Mouse (Mus musculus): Measurements from ENCODE around the gene Gm20403. TPM values are rescaled to one million over a fixed set of nuclear protein-coding genes. Genes with fewer than 3 reads are reported as not detected.
"Not testable (repeated sequence)": the region's sequence is repeated elsewhere in the genome, so short reads cannot be mapped to it uniquely, and the experiment has no call there.

Gm20403 gene
- polyA plus RNA-seq, 1 experiment from 2014 or later, result not detected

- 72% methylated on average over 1 of the region's 1 CpGs for WGBS
- no peaks in the 10 kb centered on the region for H3K36me3 ChIP-seq (ENCODE audit: control insufficient read depth, insufficient read depth, low read length)
- no peak for DNase-seq (ENCODE audit: low spot score, missing footprints)
Observed at GRCm38 (mm10) chr12:55013031-55013430, 26.7 kb upstream of the Gm20403 start.

GRCm38 (mm10) chr12:55007361-55008008 lies 21.2 kb upstream of the Gm20403 start:
- DNase-seq (ENCODE audit: low spot score, missing footprints), result no peak
- 92% methylated on average over 14 of the region's 14 CpGs for WGBS

More at GRCm38 (mm10) chr12:55013031-55013430, 26.7 kb upstream of the Gm20403 start:
- no peaks in the 10 kb centered on the region for H3K27me3 ChIP-seq (ENCODE audit: control insufficient read depth, insufficient read depth, low read length)
- no peak overlapping the region for H3K4me2 ChIP-seq
- no peaks in the 10 kb centered on the region for H3K4me1 ChIP-seq (ENCODE audit: control insufficient read depth, insufficient read depth, low read length)
- no peak overlapping the region for H3K9ac ChIP-seq (ENCODE audit: low read length)
- H3K9me3 ChIP-seq (ENCODE audit: control insufficient read depth, low read length), result no peaks in the 10 kb centered on the region
- no peak overlapping the region for H3K27ac ChIP-seq (ENCODE audit: low read depth, low read length)
- no peak for ATAC-seq (ENCODE audit: low FRiP score)
- H3K4me3 ChIP-seq (ENCODE audit: low read depth, low read length), result no peak overlapping the region

GRCm38 (mm10) chr12:55006071-55006470 lies 19.7 kb upstream of the Gm20403 start:
- 92% methylated on average over 7 of the region's 7 CpGs for WGBS
- Histone ChIP-seq H3K4me2 (no peak overlapping the region), H3K9ac (ENCODE audit: low read length) (no peak overlapping the region), H3K9me3 (ENCODE audit: control insufficient read depth, low read length) (no peaks in the 10 kb centered on the region), H3K27ac (ENCODE audit: low read depth, low read length) (no peak overlapping the region), H3K4me3 (ENCODE audit: low read depth, low read length) (no peak overlapping the region), H3K27me3 (ENCODE audit: control insufficient read depth, insufficient read depth, low read length) (no peaks in the 10 kb centered on the region), H3K36me3 (ENCODE audit: control insufficient read depth, insufficient read depth, low read length) (no peaks in the 10 kb centered on the region), H3K4me1 (ENCODE audit: control insufficient read depth, insufficient read depth, low read length) (no peaks in the 10 kb centered on the region)
- DNase-seq (ENCODE audit: low spot score, missing footprints) (no peak), ATAC-seq (ENCODE audit: low FRiP score) (no peak)

More at GRCm38 (mm10) chr12:55007361-55008008, 21.2 kb upstream of the Gm20403 start:
- no peak overlapping the region for H3K9ac ChIP-seq (ENCODE audit: low read length)
- no peaks in the 10 kb centered on the region for H3K27me3 ChIP-seq (ENCODE audit: control insufficient read depth, insufficient read depth, low read length)
- no peak overlapping the region for H3K27ac ChIP-seq (ENCODE audit: low read depth, low read length)
- H3K4me3 ChIP-seq (ENCODE audit: low read depth, low read length), result no peak overlapping the region
- ATAC-seq (ENCODE audit: low FRiP score), result no peak
- H3K9me3 ChIP-seq (ENCODE audit: control insufficient read depth, low read length), result no peaks in the 10 kb centered on the region
- H3K36me3 ChIP-seq (ENCODE audit: control insufficient read depth, insufficient read depth, low read length), result no peaks in the 10 kb centered on the region
- no peaks in the 10 kb centered on the region for H3K4me1 ChIP-seq (ENCODE audit: control insufficient read depth, insufficient read depth, low read length)
- no peak overlapping the region for H3K4me2 ChIP-seq

GRCm38 (mm10) chr12:55004396-55004795 lies 18.1 kb upstream of the Gm20403 start:
- Histone ChIP-seq H3K4me2 (no peak overlapping the region), H3K36me3 (ENCODE audit: control insufficient read depth, insufficient read depth, low read length) (no peaks in the 10 kb centered on the region), H3K27me3 (ENCODE audit: control insufficient read depth, insufficient read depth, low read length) (no peaks in the 10 kb centered on the region), H3K4me3 (ENCODE audit: low read depth, low read length) (no peak overlapping the region), H3K9me3 (ENCODE audit: control insufficient read depth, low read length) (no peaks in the 10 kb centered on the region), H3K27ac (ENCODE audit: low read depth, low read length) (no peak overlapping the region), H3K4me1 (ENCODE audit: control insufficient read depth, insufficient read depth, low read length) (no peaks in the 10 kb centered on the region), H3K9ac (ENCODE audit: low read length) (no peak overlapping the region)
- 88% methylated on average over 3 of the region's 3 CpGs for WGBS
- no peak for DNase-seq (ENCODE audit: low spot score, missing footprints)
- ATAC-seq (ENCODE audit: low FRiP score), result no peak

GRCm38 (mm10) chr12:55003843-55004242 lies 17.5 kb upstream of the Gm20403 start:
- Histone ChIP-seq H3K36me3 (ENCODE audit: control insufficient read depth, insufficient read depth, low read length) (no peaks in the 10 kb centered on the region), H3K4me1 (ENCODE audit: control insufficient read depth, insufficient read depth, low read length) (no peaks in the 10 kb centered on the region), H3K27me3 (ENCODE audit: control insufficient read depth, insufficient read depth, low read length) (no peaks in the 10 kb centered on the region), H3K4me2 (no peak overlapping the region), H3K9me3 (ENCODE audit: control insufficient read depth, low read length) (no peaks in the 10 kb centered on the region), H3K9ac (ENCODE audit: low read length) (no peak overlapping the region), H3K4me3 (ENCODE audit: low read depth, low read length) (no peak overlapping the region), H3K27ac (ENCODE audit: low read depth, low read length) (no peak overlapping the region)
- no peak for ATAC-seq (ENCODE audit: low FRiP score)
- DNase-seq (ENCODE audit: low spot score, missing footprints), result no peak
- 93% methylated on average over 5 of the region's 5 CpGs for WGBS

- H3K4me2 ChIP-seq; H3K4me1 ChIP-seq (ENCODE audit: control insufficient read depth, insufficient read depth, low read length); H3K9me3 ChIP-seq (ENCODE audit: control insufficient read depth, low read length); ATAC-seq (ENCODE audit: low FRiP score); H3K36me3 ChIP-seq (ENCODE audit: control insufficient read depth, insufficient read depth, low read length); H3K27ac ChIP-seq (ENCODE audit: low read depth, low read length); DNase-seq (ENCODE audit: low spot score, missing footprints); H3K4me3 ChIP-seq (ENCODE audit: low read depth, low read length); H3K9ac ChIP-seq (ENCODE audit: low read length); H3K27me3 ChIP-seq (ENCODE audit: control insufficient read depth, insufficient read depth, low read length): not testable (repeated sequence)
- WGBS, result 85% methylated on average over 7 of the region's 7 CpGs
Observed at GRCm38 (mm10) chr12:55002532-55002931, 16.2 kb upstream of the Gm20403 start.

- H3K4me3 ChIP-seq (ENCODE audit: low read depth, low read length), result no peak overlapping the region
- no peak overlapping the region for H3K27ac ChIP-seq (ENCODE audit: low read depth, low read length)
- no peaks in the 10 kb centered on the region for H3K27me3 ChIP-seq (ENCODE audit: control insufficient read depth, insufficient read depth, low read length)
- no peaks in the 10 kb centered on the region for H3K36me3 ChIP-seq (ENCODE audit: control insufficient read depth, insufficient read depth, low read length)
- no peaks in the 10 kb centered on the region for H3K4me1 ChIP-seq (ENCODE audit: control insufficient read depth, insufficient read depth, low read length)
- DNase-seq (ENCODE audit: low spot score, missing footprints) (no peak), ATAC-seq (ENCODE audit: low FRiP score) (no peak)
- no peak overlapping the region for H3K9ac ChIP-seq (ENCODE audit: low read length)
- H3K4me2 ChIP-seq, result no peak overlapping the region
- 81% methylated on average over 14 of the region's 14 CpGs for WGBS
- no peaks in the 10 kb centered on the region for H3K9me3 ChIP-seq (ENCODE audit: control insufficient read depth, low read length)
Observed at GRCm38 (mm10) chr12:54999016-54999690, 12.8 kb upstream of the Gm20403 start.

GRCm38 (mm10) chr12:54998411-54998810 lies 12.1 kb upstream of the Gm20403 start:
- no peak overlapping the region for H3K4me3 ChIP-seq (ENCODE audit: low read depth, low read length)
- no peak overlapping the region for H3K4me2 ChIP-seq
- ATAC-seq (ENCODE audit: low FRiP score) (no peak), DNase-seq (ENCODE audit: low spot score, missing footprints) (no peak)
- no peak overlapping the region for H3K27ac ChIP-seq (ENCODE audit: low read depth, low read length)
- H3K9ac ChIP-seq (ENCODE audit: low read length), result no peak overlapping the region
- H3K27me3 ChIP-seq (ENCODE audit: control insufficient read depth, insufficient read depth, low read length), result no peaks in the 10 kb centered on the region
- no peaks in the 10 kb centered on the region for H3K9me3 ChIP-seq (ENCODE audit: control insufficient read depth, low read length)
- 80% methylated on average over 5 of the region's 5 CpGs for WGBS
- no peaks in the 10 kb centered on the region for H3K36me3 ChIP-seq (ENCODE audit: control insufficient read depth, insufficient read depth, low read length)
- H3K4me1 ChIP-seq (ENCODE audit: control insufficient read depth, insufficient read depth, low read length), result no peaks in the 10 kb centered on the region

- Histone ChIP-seq H3K4me3 (ENCODE audit: low read depth, low read length) (no peak overlapping the region), H3K9me3 (ENCODE audit: control insufficient read depth, low read length) (no peaks in the 10 kb centered on the region), H3K36me3 (ENCODE audit: control insufficient read depth, insufficient read depth, low read length) (no peaks in the 10 kb centered on the region), H3K27me3 (ENCODE audit: control insufficient read depth, insufficient read depth, low read length) (no peaks in the 10 kb centered on the region), H3K9ac (ENCODE audit: low read length) (no peak overlapping the region), H3K4me2 (no peak overlapping the region), H3K4me1 (ENCODE audit: control insufficient read depth, insufficient read depth, low read length) (no peaks in the 10 kb centered on the region), H3K27ac (ENCODE audit: low read depth, low read length) (no peak overlapping the region)
- no peak for ATAC-seq (ENCODE audit: low FRiP score)
- WGBS, result 90% methylated on average over 6 of the region's 6 CpGs
- DNase-seq (ENCODE audit: low spot score, missing footprints), result no peak
Observed at GRCm38 (mm10) chr12:54996979-54997474, 10.7 kb upstream of the Gm20403 start.

Data from midbrain, embryonic 11.5 days (tissue).